Mouse (Mus musculus): ENCODE data around the gene Plekhh3. TPM values are rescaled to one million over a fixed set of nuclear protein-coding genes. Genes with fewer than 3 reads are reported as not detected.
A peak's percentile ranks its signal among the peaks of the same experiment; 100 is the strongest.

Gene Plekhh3
- polyA plus RNA-seq, 1 experiment from 2014 or later = 9.3 TPM

GRCm38 (mm10) chr11:101174851-101175628 lies 3.9 kb upstream of the Plekhh3 start, which contains the start of gene Ccr10:
Ccr10 (minus strand) TSS chr11:101175443.
- H3K36me3 ChIP-seq (ENCODE audit: control insufficient read depth, insufficient read depth, low read length) = no peaks in the 10 kb centered on the region
- peaks cover 6% of the 10 kb centered on the region for H3K27me3 ChIP-seq (replicated peaks; ENCODE audit: control insufficient read depth, insufficient read depth, low read length)
- H3K4me1 ChIP-seq (ENCODE audit: control insufficient read depth, insufficient read depth, low read depth, low read length) = peaks cover 65% of the 10 kb centered on the region
- H3K27ac ChIP-seq (ENCODE audit: low read depth, low read length) = peak within 1 kb of the TSS; percentile 83
- H3K4me2 ChIP-seq (ENCODE audit: low read length) = peak within 1 kb of the TSS; percentile 77
- no peak for ATAC-seq
- peak within 1 kb of the TSS; percentile 55 for H3K4me3 ChIP-seq (ENCODE audit: low read length)
- no peaks in the 10 kb centered on the region for H3K9me3 ChIP-seq (ENCODE audit: control insufficient read depth, low read length)
- 20% methylated on average over 14 of the region's 14 CpGs for WGBS
- peak within 1 kb of the TSS; percentile 79 for H3K9ac ChIP-seq (ENCODE audit: low read depth, low read length)

GRCm38 (mm10) chr11:101174389-101174745 lies 3.2 kb upstream of the Plekhh3 start:
- peaks cover 6% of the 10 kb centered on the region for H3K27me3 ChIP-seq (replicated peaks; ENCODE audit: control insufficient read depth, insufficient read depth, low read length)
- H3K36me3 ChIP-seq (ENCODE audit: control insufficient read depth, insufficient read depth, low read length) = no peaks in the 10 kb centered on the region
- H3K27ac ChIP-seq (ENCODE audit: low read depth, low read length) = peak overlapping the region; percentile 70
- H3K9me3 ChIP-seq (ENCODE audit: control insufficient read depth, low read length) = no peaks in the 10 kb centered on the region
- H3K4me2 ChIP-seq (ENCODE audit: low read length) = peak overlapping the region; percentile 77
- H3K9ac ChIP-seq (ENCODE audit: low read depth, low read length) = peak overlapping the region; percentile 60
- peak overlapping the region; percentile 32 for H3K4me3 ChIP-seq (ENCODE audit: low read length)
- ATAC-seq = no peak
- 25% methylated on average over 9 of the region's 9 CpGs for whole genome bisulfite sequencing
- H3K4me1 ChIP-seq (ENCODE audit: control insufficient read depth, insufficient read depth, low read depth, low read length) = peaks cover 72% of the 10 kb centered on the region

- Histone ChIP-seq H3K36me3 (ENCODE audit: control insufficient read depth, insufficient read depth, low read length) (no peaks in the 10 kb centered on the region), H3K9me3 (ENCODE audit: control insufficient read depth, low read length) (no peaks in the 10 kb centered on the region), H3K4me1 (ENCODE audit: control insufficient read depth, insufficient read depth, low read depth, low read length) (peaks cover 77% of the 10 kb centered on the region), H3K27me3 (replicated peaks; ENCODE audit: control insufficient read depth, insufficient read depth, low read length) (peaks cover 4% of the 10 kb centered on the region), H3K9ac (ENCODE audit: low read depth, low read length) (peak overlapping the region; percentile 60), H3K4me3 (ENCODE audit: low read length) (peak overlapping the region; percentile 32), H3K4me2 (ENCODE audit: low read length) (peak overlapping the region; percentile 77), H3K27ac (ENCODE audit: low read depth, low read length) (peak overlapping the region; percentile 70)
- WGBS = under 1% methylated on average over 61 of the region's 61 CpGs
- peak; percentile 45 for ATAC-seq
These were observed 2.7 kb upstream of the Plekhh3 start for GRCm38 (mm10) chr11:101173631-101174388.

- Histone ChIP-seq H3K4me1 (ENCODE audit: control insufficient read depth, insufficient read depth, low read depth, low read length) (peaks cover 73% of the 10 kb centered on the region), H3K4me3 (ENCODE audit: low read length) (no peak overlapping the region), H3K36me3 (ENCODE audit: control insufficient read depth, insufficient read depth, low read length) (no peaks in the 10 kb centered on the region), H3K4me2 (ENCODE audit: low read length) (peak overlapping the region; percentile 77), H3K9ac (ENCODE audit: low read depth, low read length) (peak overlapping the region; percentile 31; the same call in 1 of the 2 replicates), H3K9me3 (ENCODE audit: control insufficient read depth, low read length) (no peaks in the 10 kb centered on the region), H3K27ac (ENCODE audit: low read depth, low read length) (no peak overlapping the region), H3K27me3 (replicated peaks; ENCODE audit: control insufficient read depth, insufficient read depth, low read length) (peaks cover 11% of the 10 kb centered on the region)
- ATAC-seq = no peak
- 6% methylated on average over 11 of the region's 11 CpGs for WGBS
These were observed 2.0 kb upstream of the Plekhh3 start for GRCm38 (mm10) chr11:101173112-101173511.

- Histone ChIP-seq H3K27me3 (replicated peaks; ENCODE audit: control insufficient read depth, insufficient read depth, low read length) (peaks cover 13% of the 10 kb centered on the region), H3K4me1 (ENCODE audit: control insufficient read depth, insufficient read depth, low read depth, low read length) (peaks cover 67% of the 10 kb centered on the region), H3K4me3 (ENCODE audit: low read length) (peak overlapping the region; percentile 54), H3K9ac (ENCODE audit: low read depth, low read length) (peak overlapping the region; percentile 68), H3K9me3 (ENCODE audit: control insufficient read depth, low read length) (no peaks in the 10 kb centered on the region), H3K27ac (ENCODE audit: low read depth, low read length) (peak overlapping the region; percentile 85), H3K4me2 (ENCODE audit: low read length) (peak overlapping the region; percentile 78), H3K36me3 (ENCODE audit: control insufficient read depth, insufficient read depth, low read length) (peaks cover 3% of the 10 kb centered on the region)
- no peak for ATAC-seq
- 5% methylated on average over 5 of the region's 5 CpGs for WGBS
These were observed 1.3 kb upstream of the Plekhh3 start for GRCm38 (mm10) chr11:101172434-101172815.

- ATAC-seq = peak; percentile 14
- Histone ChIP-seq H3K27ac (ENCODE audit: low read depth, low read length) (peak overlapping the region; percentile 85), H3K4me3 (ENCODE audit: low read length) (peak overlapping the region; percentile 54), H3K36me3 (ENCODE audit: control insufficient read depth, insufficient read depth, low read length) (peaks cover 8% of the 10 kb centered on the region), H3K4me2 (ENCODE audit: low read length) (peak overlapping the region; percentile 78), H3K27me3 (replicated peaks; ENCODE audit: control insufficient read depth, insufficient read depth, low read length) (peaks cover 19% of the 10 kb centered on the region), H3K4me1 (ENCODE audit: control insufficient read depth, insufficient read depth, low read depth, low read length) (peaks cover 62% of the 10 kb centered on the region), H3K9ac (ENCODE audit: low read depth, low read length) (peak overlapping the region; percentile 68), H3K9me3 (ENCODE audit: control insufficient read depth, low read length) (no peaks in the 10 kb centered on the region)
- under 1% methylated on average over 31 of the region's 31 CpGs for WGBS
These were observed 726 bp upstream of the Plekhh3 start for GRCm38 (mm10) chr11:101171721-101172433.

- ATAC-seq = no peak
- WGBS = 0% methylated on average over 27 of the region's 35 CpGs
These were observed 769 bp downstream of the Plekhh3 start, which contains the start of gene Cntnap1 for GRCm38 (mm10) chr11:101170354-101170810. Cntnap1 (plus strand) TSS chr11:101170523.

GRCm38 (mm10) chr11:101169301-101170107 lies 1.6 kb downstream of the Plekhh3 start:
- peak overlapping the region; percentile 90 for H3K4me2 ChIP-seq (ENCODE audit: low read length)
- ATAC-seq = no peak
- peaks cover 41% of the 10 kb centered on the region for H3K27me3 ChIP-seq (replicated peaks; ENCODE audit: control insufficient read depth, insufficient read depth, low read length)
- no peaks in the 10 kb centered on the region for H3K9me3 ChIP-seq (ENCODE audit: control insufficient read depth, low read length)
- H3K4me1 ChIP-seq (ENCODE audit: control insufficient read depth, insufficient read depth, low read depth, low read length) = peaks cover 47% of the 10 kb centered on the region
- H3K9ac ChIP-seq (ENCODE audit: low read depth, low read length) = peak overlapping the region; percentile 78
- WGBS = 15% methylated on average over 17 of the region's 17 CpGs
- H3K4me3 ChIP-seq (ENCODE audit: low read length) = peak overlapping the region; percentile 69
- peaks cover 11% of the 10 kb centered on the region for H3K36me3 ChIP-seq (ENCODE audit: control insufficient read depth, insufficient read depth, low read length)
- no peak overlapping the region for H3K27ac ChIP-seq (ENCODE audit: low read depth, low read length)

More at GRCm38 (mm10) chr11:101170354-101170810, 769 bp downstream of the Plekhh3 start, which contains the start of gene Cntnap1:
- peak within 1 kb of the TSS; percentile 78 for H3K9ac ChIP-seq (ENCODE audit: low read depth, low read length)
- H3K27me3 ChIP-seq (replicated peaks; ENCODE audit: control insufficient read depth, insufficient read depth, low read length) = peaks cover 32% of the 10 kb centered on the region
- H3K4me3 ChIP-seq (ENCODE audit: low read length) = peak within 1 kb of the TSS; percentile 69
- peak within 1 kb of the TSS; percentile 82 for H3K27ac ChIP-seq (ENCODE audit: low read depth, low read length)
- H3K4me1 ChIP-seq (ENCODE audit: control insufficient read depth, insufficient read depth, low read depth, low read length) = peaks cover 56% of the 10 kb centered on the region
- H3K4me2 ChIP-seq (ENCODE audit: low read length) = peak within 1 kb of the TSS; percentile 90
- H3K9me3 ChIP-seq (ENCODE audit: control insufficient read depth, low read length) = no peaks in the 10 kb centered on the region
- H3K36me3 ChIP-seq (ENCODE audit: control insufficient read depth, insufficient read depth, low read length) = peaks cover 9% of the 10 kb centered on the region

All from hindbrain, embryonic 16.5 days (tissue).